Mouse (Mus musculus) embryonic facial prominence, embryonic 12.5 days (tissue): ENCODE measurements at regions not wholly inside any gene's neighbourhood (a gene's known extent, or its start where the extent isn't known, plus 50 kb on each side); places are given as distances from the start of the nearest gene placed in this dataset.
A peak's percentile ranks its signal among the peaks of the same experiment; 100 is the strongest.

Experiments used
- ATAC-seq: fragments of 200-750 bp; cut with Nextera tagmentation; 2 replicates; pipeline ENCODE4 v1.8.0; 2017; ENCODE audit not compliant: insufficient number of reproducible peaks, insufficient read depth, low FRiP score, low TSS enrichment
- H3K27ac ChIP-seq: fragments of 300-500 bp; sonication (generic); 2 replicates; pipeline ENCODE4 v1.5.1; 2016; ENCODE audit warnings: mild to moderate bottlenecking
- H3K27me3 ChIP-seq: fragments of 300-500 bp; sonication (generic); 2 replicates; pipeline ENCODE4 v1.6.1; 2016; ENCODE audit warnings: mild to moderate bottlenecking, moderate library complexity
- H3K36me3 ChIP-seq: fragments of 300-500 bp; sonication (generic); 2 replicates; pipeline ENCODE4 v1.6.1; 2016; ENCODE audit warnings: mild to moderate bottlenecking
- H3K4me1 ChIP-seq: fragments of 300-500 bp; sonication (generic); 2 replicates; pipeline ENCODE4 v1.6.1; 2016
- H3K4me2 ChIP-seq: fragments of 300-500 bp; sonication (generic); replicated peaks from 2 replicates; pipeline ENCODE4 v1.6.1; 2016; ENCODE audit warnings: mild to moderate bottlenecking, moderate library complexity
- H3K4me3 ChIP-seq: fragments of 300-500 bp; sonication (generic); 2 replicates; pipeline ENCODE4 v1.5.1; 2016; ENCODE audit warnings: mild to moderate bottlenecking
- H3K9ac ChIP-seq: fragments of 300-500 bp; sonication (generic); 2 replicates; pipeline ENCODE4 v1.6.1; 2016; ENCODE audit warnings: mild to moderate bottlenecking, moderate library complexity
- H3K9me3 ChIP-seq: fragments of 300-500 bp; sonication (generic); 2 replicates; pipeline ENCODE4 v1.6.1; 2016; ENCODE audit warnings: mild to moderate bottlenecking, moderate library complexity
- WGBS: fragments of 180-500 bp; shearing (Covaris S2); methylation state at CpG from one replicate; pipeline ENCODE4 v1.1.7; 2016; 5-methylcytosine and 5-hydroxymethylcytosine counted together

DNA sequence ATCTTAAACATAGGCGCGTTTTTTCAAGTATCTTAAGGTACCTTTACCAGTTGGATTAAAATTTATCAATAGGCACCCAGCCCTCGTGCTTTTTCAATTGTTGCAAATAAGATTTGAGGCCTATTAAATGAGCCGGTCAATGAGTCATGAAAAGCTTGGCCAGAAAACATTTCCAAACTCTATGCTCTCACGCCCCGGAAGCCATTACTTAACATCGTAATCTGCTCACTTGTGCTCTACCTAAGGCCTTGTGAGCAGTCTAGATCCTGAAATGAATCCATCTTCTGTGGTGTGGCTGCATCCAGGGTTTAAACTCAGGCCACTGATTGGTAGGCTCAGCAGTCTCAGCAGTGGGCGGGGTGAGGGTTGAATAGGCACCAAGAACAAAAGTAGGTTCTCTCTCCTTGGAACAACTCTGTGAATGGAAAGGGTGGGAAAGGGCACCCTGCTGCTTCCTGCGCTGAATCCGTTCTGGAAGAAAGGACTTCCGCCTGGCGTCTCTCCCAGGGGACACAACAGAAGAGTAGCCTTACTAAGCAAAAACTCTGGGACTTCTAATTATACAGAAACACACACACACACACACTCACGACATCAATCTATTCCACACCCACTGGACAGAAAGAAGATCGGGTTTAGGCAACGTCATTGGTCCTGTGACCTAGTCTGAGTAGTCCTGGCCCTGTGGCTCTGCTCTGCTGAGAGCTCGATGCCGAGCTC is 53.4 kb upstream of the Fmnl2 start:
- no peaks in the 10 kb centered on the region for H3K27me3 ChIP-seq
- H3K27ac ChIP-seq, result no peak overlapping the region
- WGBS, result 72% methylated on average over 17 of the region's 17 CpGs

GRCm38 (mm10) chr2:52804826-52805149 is 52.9 kb upstream of the Fmnl2 start:
- 43% methylated on average over 1 of the region's 1 CpGs for WGBS
- ATAC-seq, result 0 out of 2 replicates have a peak, but pooled peaks have one; percentile 41

More for the DNA sequence above, 53.4 kb upstream of the Fmnl2 start:
- Histone ChIP-seq H3K36me3 (no peaks in the 10 kb centered on the region), H3K4me1 (0 out of 2 replicates have a peak, but pooled peaks cover 5% of the 10 kb centered on the region), H3K4me3 (no peak overlapping the region), H3K9ac (no peak overlapping the region), H3K9me3 (no peaks in the 10 kb centered on the region), H3K4me2 (no peak overlapping the region)
- no peak for ATAC-seq

DNA sequence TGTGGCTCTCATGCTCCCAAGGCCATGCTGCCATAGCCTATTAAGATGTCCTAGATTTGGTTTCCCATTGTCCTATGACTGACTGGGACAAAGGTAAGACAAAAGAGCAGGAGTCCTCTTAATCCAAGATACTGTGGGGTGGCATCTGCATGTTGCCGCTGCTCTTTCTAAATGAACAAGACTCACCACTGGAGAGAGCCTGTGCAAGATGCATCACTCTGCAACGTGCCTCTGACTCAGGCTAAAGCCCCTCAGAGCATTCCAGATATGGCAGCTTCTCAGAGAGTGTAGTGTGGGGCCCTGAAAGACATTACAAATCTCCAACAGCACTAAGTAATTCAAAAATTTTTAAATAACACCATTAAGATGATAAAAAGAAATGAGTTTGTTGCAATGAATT is 49.8 kb upstream of the Fmnl2 start:
- no peaks in the 10 kb centered on the region for H3K27me3 ChIP-seq
- WGBS, result 60% methylated on average over 2 of the region's 2 CpGs
- H3K4me3 ChIP-seq, result no peak overlapping the region
- no peak overlapping the region for H3K9ac ChIP-seq
- H3K27ac ChIP-seq, result no peak overlapping the region
- no peak overlapping the region for H3K4me2 ChIP-seq
- no peak for ATAC-seq
- H3K4me1 ChIP-seq, result 0 out of 2 replicates have a peak, but pooled peaks cover 5% of the 10 kb centered on the region
- H3K9me3 ChIP-seq, result no peaks in the 10 kb centered on the region
- H3K36me3 ChIP-seq, result no peaks in the 10 kb centered on the region

More at GRCm38 (mm10) chr2:52804826-52805149, 52.9 kb upstream of the Fmnl2 start:
- Histone ChIP-seq H3K4me1 (0 out of 2 replicates have a peak, but pooled peaks cover 5% of the 10 kb centered on the region), H3K9ac (no peak overlapping the region), H3K4me3 (no peak overlapping the region), H3K27ac (no peak overlapping the region), H3K27me3 (no peaks in the 10 kb centered on the region), H3K4me2 (no peak overlapping the region), H3K36me3 (no peaks in the 10 kb centered on the region), H3K9me3 (no peaks in the 10 kb centered on the region)
